Mouse (Mus musculus) forebrain, embryonic 14.5 days (tissue): Measurements from ENCODE around the gene Cuta. TPM values are rescaled to one million over a fixed set of nuclear protein-coding genes. Genes with fewer than 3 reads are reported as not detected.

ENCODE experiments used
- ATAC-seq: fragments of 200-750 bp; cut with Nextera tagmentation; 2 replicates; pipeline ENCODE4 v1.8.0; 2017; ENCODE audit warnings: mild to moderate bottlenecking, moderate library complexity
- DNase-seq: peaks from one replicate; pipeline ENCODE4 v3.0.0-alpha.2; 2015; ENCODE audit warnings: low spot score
- H3K27ac ChIP-seq: fragments of 300-500 bp; sonication (generic); 2 replicates; pipeline ENCODE4 v1.5.1; 2014; ENCODE audit warnings: low read depth, mild to moderate bottlenecking, control low read depth, low read length, moderate library complexity
- H3K27me3 ChIP-seq: fragments of 300-500 bp; sonication (generic); replicated peaks from 2 replicates; pipeline ENCODE4 v1.6.1; 2014; ENCODE audit warnings: low read length, control low read depth, mixed read lengths; ENCODE audit not compliant: control insufficient read depth, insufficient read depth
- H3K36me3 ChIP-seq: fragments of 300-500 bp; sonication (generic); 2 replicates; pipeline ENCODE4 v1.6.1; 2014; ENCODE audit warnings: low read length, control low read depth; ENCODE audit not compliant: control insufficient read depth, insufficient read depth
- H3K4me1 ChIP-seq: fragments of 300-500 bp; sonication (generic); 2 replicates; pipeline ENCODE4 v1.6.1; 2014; ENCODE audit warnings: antibody characterized with exemption, low read length, control low read depth; ENCODE audit not compliant: control insufficient read depth, insufficient read depth
- H3K4me2 ChIP-seq: fragments of 300-500 bp; sonication (generic); 2 replicates; pipeline ENCODE4 v1.6.1; 2014; ENCODE audit warnings: mild to moderate bottlenecking, control low read depth, low read length
- H3K4me3 ChIP-seq: fragments of 300-500 bp; sonication (generic); 2 replicates; pipeline ENCODE4 v1.5.1; 2014; ENCODE audit warnings: low read depth, low read length, control low read depth
- H3K9ac ChIP-seq: fragments of 300-500 bp; sonication (generic); 2 replicates; pipeline ENCODE4 v1.6.1; 2014; ENCODE audit warnings: mild to moderate bottlenecking, low read length, control low read depth, moderate library complexity
- H3K9me3 ChIP-seq: fragments of 300-500 bp; sonication (generic); replicated peaks from 2 replicates; pipeline ENCODE4 v1.6.1; 2016; ENCODE audit warnings: low read length, control low read depth, mixed read lengths; ENCODE audit not compliant: control insufficient read depth
- WGBS: fragments of 180-500 bp; shearing (Covaris S2); extraction: QIAGEN DNeasy Blood & Tissue Kit; methylation state at CpG from one replicate; pipeline ENCODE4 v1.1.7; 2014; 5-methylcytosine and 5-hydroxymethylcytosine counted together
- polyA plus RNA-seq: library from polyadenylated mRNA; unstranded; fragments of >200 nt; fragmentation: Nextera tagmentation; extraction: Ambion mirVana; gene quantifications from 2 replicates; pipeline ENCODE4 v1.2.1, GENCODE M21; 2014

The Cuta gene
- polyA plus RNA-seq, 1 experiment from 2014 or later: 150 TPM

- peak within 1 kb of the TSS; percentile 84 for H3K9ac ChIP-seq
- ATAC-seq (peak; percentile 100), DNase-seq (peak; percentile 97)
- H3K36me3 ChIP-seq: peaks cover 58% of the 10 kb centered on the region
- H3K27ac ChIP-seq: peak within 1 kb of the TSS; percentile 75
- H3K27me3 ChIP-seq: no peaks in the 10 kb centered on the region
- H3K9me3 ChIP-seq: no peaks in the 10 kb centered on the region
- H3K4me1 ChIP-seq: peaks cover 18% of the 10 kb centered on the region
- H3K4me3 ChIP-seq: peak within 1 kb of the TSS; percentile 84
- WGBS: 0% methylated on average over 74 of the region's 75 CpGs
- peak within 1 kb of the TSS; percentile 95 for H3K4me2 ChIP-seq
Observed at GRCm38 (mm10) chr17:26972703-26973574, 33.6 kb upstream of the Cuta start, which contains the start of gene Zbtb9. Zbtb9 (plus strand) TSS chr17:26973167.

- no peaks in the 10 kb centered on the region for H3K9me3 ChIP-seq
- H3K4me1 ChIP-seq: peaks cover 18% of the 10 kb centered on the region
- no peak for ATAC-seq
- H3K27ac ChIP-seq: no peak overlapping the region
- H3K4me2 ChIP-seq: peak overlapping the region; percentile 95
- H3K4me3 ChIP-seq: peak overlapping the region; percentile 84
- peaks cover 60% of the 10 kb centered on the region for H3K36me3 ChIP-seq
- H3K9ac ChIP-seq: peak overlapping the region; percentile 84
- no peaks in the 10 kb centered on the region for H3K27me3 ChIP-seq
- no peak for DNase-seq
- 8% methylated on average over 3 of the region's 3 CpGs for WGBS
Observed at GRCm38 (mm10) chr17:26972107-26972506, 32.7 kb upstream of the Cuta start.

GRCm38 (mm10) chr17:26971247-26971905, 32.0 kb upstream of the Cuta start:
- Histone ChIP-seq H3K4me2 (no peak overlapping the region), H3K27me3 (no peaks in the 10 kb centered on the region), H3K36me3 (peaks cover 60% of the 10 kb centered on the region), H3K27ac (no peak overlapping the region), H3K4me3 (no peak overlapping the region), H3K9me3 (no peaks in the 10 kb centered on the region), H3K9ac (no peak overlapping the region), H3K4me1 (peaks cover 15% of the 10 kb centered on the region)
- WGBS: 50% methylated on average over 8 of the region's 8 CpGs
- DNase-seq (no peak), ATAC-seq (no peak)

GRCm38 (mm10) chr17:26970221-26970620, 30.9 kb upstream of the Cuta start:
- Histone ChIP-seq H3K36me3 (peaks cover 60% of the 10 kb centered on the region), H3K27me3 (no peaks in the 10 kb centered on the region), H3K27ac (no peak overlapping the region), H3K4me3 (no peak overlapping the region), H3K4me2 (no peak overlapping the region), H3K9ac (no peak overlapping the region), H3K9me3 (no peaks in the 10 kb centered on the region), H3K4me1 (peaks cover 15% of the 10 kb centered on the region)
- DNase-seq: no peak
- 76% methylated on average over 10 of the region's 12 CpGs for WGBS
- no peak for ATAC-seq

GRCm38 (mm10) chr17:26969257-26969656, 29.9 kb upstream of the Cuta start:
- Histone ChIP-seq H3K9me3 (no peaks in the 10 kb centered on the region), H3K27me3 (no peaks in the 10 kb centered on the region), H3K36me3 (peaks cover 60% of the 10 kb centered on the region), H3K4me1 (peaks cover 13% of the 10 kb centered on the region), H3K27ac (no peak overlapping the region), H3K9ac (no peak overlapping the region), H3K4me2 (no peak overlapping the region), H3K4me3 (no peak overlapping the region)
- ATAC-seq: no peak
- no peak for DNase-seq
- 81% methylated on average over 6 of the region's 6 CpGs for WGBS

- Histone ChIP-seq H3K4me2 (no peak overlapping the region), H3K9ac (no peak overlapping the region), H3K27ac (no peak overlapping the region), H3K4me1 (peaks cover 5% of the 10 kb centered on the region), H3K4me3 (no peak overlapping the region), H3K36me3 (peaks cover 67% of the 10 kb centered on the region), H3K9me3 (no peaks in the 10 kb centered on the region), H3K27me3 (no peaks in the 10 kb centered on the region)
- ATAC-seq: no peak
- DNase-seq: no peak
- 80% methylated on average over 6 of the region's 6 CpGs for WGBS
Observed at GRCm38 (mm10) chr17:26968200-26968611, 28.8 kb upstream of the Cuta start.

- no peaks in the 10 kb centered on the region for H3K27me3 ChIP-seq
- no peak for DNase-seq
- ATAC-seq: no peak
Observed at GRCm38 (mm10) chr17:26967477-26967876, 28.1 kb upstream of the Cuta start.

GRCm38 (mm10) chr17:26966993-26967392, 27.6 kb upstream of the Cuta start:
- Histone ChIP-seq H3K4me3 (no peak overlapping the region), H3K9me3 (no peaks in the 10 kb centered on the region), H3K27ac (no peak overlapping the region), H3K4me1 (no peaks in the 10 kb centered on the region; the same call in 1 of the 2 replicates), H3K4me2 (no peak overlapping the region), H3K9ac (no peak overlapping the region), H3K36me3 (peaks cover 79% of the 10 kb centered on the region), H3K27me3 (no peaks in the 10 kb centered on the region)
- 87% methylated on average over 11 of the region's 11 CpGs for WGBS
- no peak for ATAC-seq
- no peak for DNase-seq

More at GRCm38 (mm10) chr17:26967477-26967876, 28.1 kb upstream of the Cuta start:
- no peaks in the 10 kb centered on the region for H3K9me3 ChIP-seq
- H3K4me3 ChIP-seq: no peak overlapping the region
- WGBS: 90% methylated on average over 6 of the region's 6 CpGs
- no peak overlapping the region for H3K4me2 ChIP-seq
- peaks cover 74% of the 10 kb centered on the region for H3K36me3 ChIP-seq
- H3K27ac ChIP-seq: no peak overlapping the region
- H3K4me1 ChIP-seq: peaks cover 4% of the 10 kb centered on the region
- no peak overlapping the region for H3K9ac ChIP-seq
